In the genomic region with DNA sequence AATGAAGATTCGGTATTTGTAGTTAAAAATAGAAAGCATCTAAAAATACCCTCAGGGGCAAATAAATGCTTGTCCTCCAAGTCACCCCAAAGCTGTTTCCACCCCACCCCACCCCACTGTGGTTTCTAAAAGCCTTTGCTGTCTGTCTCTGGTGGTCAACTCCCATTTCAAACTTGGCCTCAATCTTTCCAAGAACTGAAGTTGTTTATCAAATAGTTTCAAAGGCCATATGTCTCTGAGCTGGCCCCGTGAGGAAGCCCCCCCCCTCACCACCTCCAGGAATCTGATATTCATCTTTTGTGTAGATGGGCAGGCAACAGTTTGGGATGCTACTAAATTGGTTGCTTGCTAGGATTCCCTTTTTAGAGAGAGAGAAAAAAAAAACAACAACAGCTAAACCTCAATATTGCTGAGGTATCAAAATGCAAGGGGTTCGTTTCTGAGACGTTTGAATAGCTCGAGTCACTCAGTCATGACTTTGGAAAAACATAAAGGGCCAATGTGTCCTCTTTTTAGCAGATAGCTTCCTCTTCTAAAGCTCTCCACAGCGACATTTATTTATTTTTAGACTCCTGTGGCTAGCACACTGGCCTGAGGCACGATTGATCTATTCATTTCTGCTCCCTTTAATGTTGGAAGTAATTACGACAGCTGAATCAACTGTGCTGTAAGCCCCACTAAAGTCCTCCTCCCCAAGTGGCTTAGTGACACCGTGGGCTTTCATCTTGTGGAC, we compare ENCODE assay signal across 11 mouse cellular contexts. TPM values are rescaled to one million over a fixed set of nuclear protein-coding genes. Genes with fewer than 3 reads are reported as not detected.
DNase-seq lines count a peak whose midpoint lies in the region; ATAC-seq lines count a peak whose summit lies in the region.
"Had no signal": no experiment of that assay in that cellular context is flagged by ENCODE, and none has a peak within 500 bp of the region (broad histone marks: within the 10 kb centered on the region; RNA-seq: fewer than 3 reads in every experiment).

No protein-coding gene starts in this region.

- peak; percentile 30 for DNase-seq in embryonic facial prominence, embryonic 14.5 days (ENCODE audit: low spot score)
- DNase-seq in embryonic facial prominence, embryonic 10.5 days (ENCODE audit: low spot score), result no peak
- DNase-seq in spleen, postnatal 36 days (ENCODE audit: low spot score in 2 of 2), result peak; percentile 29 to 34
- DNase-seq in spleen, postnatal 10 days (ENCODE audit: low spot score in 2 of 2), result no peak
- DNase-seq in liver, embryonic 13.5 days, result no peak
- peak; percentile 15 for DNase-seq in yolk sac, embryonic 10.5 days (ENCODE audit: low spot score)
- no peak for DNase-seq in layer of hippocampus, postnatal 10 days (ENCODE audit: low spot score in 2 of 2)
- DNase-seq in layer of hippocampus, adult 9-10 months (ENCODE audit: low spot score), result no peak
- DNase-seq: kidney, adult 18-20 months had no signal

- H3K27me3 ChIP-seq in embryonic facial prominence, embryonic 14.5 days (replicated peaks; ENCODE audit: control insufficient read depth, insufficient read depth, low read length), result no peaks in the 10 kb centered on the region
- no peaks in the 10 kb centered on the region for H3K27me3 ChIP-seq in embryonic facial prominence, embryonic 10.5 days (replicated peaks; ENCODE audit: low read depth, poor library complexity, severe bottlenecking)
- H3K27me3 ChIP-seq in liver, embryonic 13.5 days, result no peaks in the 10 kb centered on the region
- H3K27me3 ChIP-seq: neural tube, embryonic 12.5 days had no signal

- no peak overlapping the region for H3K4me3 ChIP-seq in embryonic facial prominence, embryonic 14.5 days (ENCODE audit: low read depth, low read length)
- H3K4me3 ChIP-seq in embryonic facial prominence, embryonic 10.5 days, result no peak overlapping the region
- no peak overlapping the region for H3K4me3 ChIP-seq in liver, embryonic 13.5 days (replicated peaks)
- H3K4me3 ChIP-seq: neural tube, embryonic 12.5 days had no signal

- no peak overlapping the region for H3K4me2 ChIP-seq in embryonic facial prominence, embryonic 14.5 days (ENCODE audit: low read depth, low read length)
- peak overlapping the region; percentile 1; the same call in 1 of the 2 replicates for H3K4me2 ChIP-seq in liver, embryonic 13.5 days
- H3K4me2 ChIP-seq: neural tube, embryonic 12.5 days had no signal

- 0 out of 2 replicates have a peak, but pooled peaks cover 5% of the 10 kb centered on the region for H3K4me1 ChIP-seq in embryonic facial prominence, embryonic 14.5 days (ENCODE audit: control insufficient read depth, insufficient read depth, low read length)
- peaks cover 14% of the 10 kb centered on the region for H3K4me1 ChIP-seq in embryonic facial prominence, embryonic 10.5 days
- peaks cover 27% of the 10 kb centered on the region for H3K4me1 ChIP-seq in liver, embryonic 13.5 days (replicated peaks)
- H3K4me1 ChIP-seq: neural tube, embryonic 12.5 days had no signal

- 26% methylated on average over 9 of the region's 9 CpGs for WGBS in embryonic facial prominence, embryonic 14.5 days
- 33% methylated on average over 9 of the region's 9 CpGs for WGBS in embryonic facial prominence, embryonic 10.5 days
- WGBS in liver, embryonic 13.5 days (ENCODE audit: insufficient replicate concordance), result 11% methylated on average over 9 of the region's 9 CpGs

- no peaks in the 10 kb centered on the region for H3K36me3 ChIP-seq in embryonic facial prominence, embryonic 14.5 days (ENCODE audit: control insufficient read depth, insufficient read depth, low read length)
- H3K36me3 ChIP-seq in embryonic facial prominence, embryonic 10.5 days (replicated peaks), result no peaks in the 10 kb centered on the region
- no peaks in the 10 kb centered on the region for H3K36me3 ChIP-seq in liver, embryonic 13.5 days
- H3K36me3 ChIP-seq: neural tube, embryonic 12.5 days had no signal

- ATAC-seq in embryonic facial prominence, embryonic 14.5 days (ENCODE audit: low read depth), result no peak
- ATAC-seq in liver, embryonic 13.5 days (ENCODE audit: low read depth), result peak; percentile 39; the same call in 1 of the 2 replicates

- H3K9me3 ChIP-seq in embryonic facial prominence, embryonic 14.5 days (ENCODE audit: control insufficient read depth, low read length), result no peaks in the 10 kb centered on the region
- no peaks in the 10 kb centered on the region for H3K9me3 ChIP-seq in embryonic facial prominence, embryonic 10.5 days
- H3K9me3 ChIP-seq in liver, embryonic 13.5 days (replicated peaks), result no peaks in the 10 kb centered on the region
- H3K9me3 ChIP-seq: neural tube, embryonic 12.5 days had no signal

- no peak overlapping the region for H3K9ac ChIP-seq in embryonic facial prominence, embryonic 14.5 days (ENCODE audit: low read depth, low read length)
- no peak overlapping the region for H3K9ac ChIP-seq in liver, embryonic 13.5 days
- H3K9ac ChIP-seq: liver, embryonic 14.5 days; neural tube, embryonic 12.5 days had no signal

- H3K27ac ChIP-seq in embryonic facial prominence, embryonic 14.5 days (replicated peaks; ENCODE audit: low read depth, low read length), result no peak overlapping the region
- H3K27ac ChIP-seq in embryonic facial prominence, embryonic 10.5 days (replicated peaks), result no peak overlapping the region
- no peak overlapping the region for H3K27ac ChIP-seq in liver, embryonic 13.5 days
- H3K27ac ChIP-seq: liver, embryonic 14.5 days; neural tube, embryonic 12.5 days had no signal

RNA-seq across cellular contexts. Expression of a gene that starts 26.9 kb away (rescaled TPM):
- 234 and 242 TPM in 2 replicates for polyA plus RNA-seq in embryonic facial prominence, embryonic 14.5 days (2014; fragmentation: Nextera tagmentation; extraction: Ambion mirVana)
- 367 and 371 TPM in 2 replicates for polyA plus RNA-seq in embryonic facial prominence, embryonic 10.5 days (2016; fragmentation: Nextera tagmentation; extraction: Ambion mirVana)
- polyA plus RNA-seq in liver, embryonic 13.5 days (2015; fragmentation: Nextera tagmentation; extraction: Ambion mirVana), result 163 and 198 TPM in 2 replicates
- total RNA-seq in layer of hippocampus, postnatal 10 days (2021), result 100 to 1,000 TPM; 202 to 209 TPM

RNA-seq across cellular contexts. Expression of a gene that starts 60.0 kb away (rescaled TPM):
- 36.2 and 43.6 TPM in 2 replicates for polyA plus RNA-seq in embryonic facial prominence, embryonic 14.5 days (2014; fragmentation: Nextera tagmentation; extraction: Ambion mirVana)
- 34.0 and 38.4 TPM in 2 replicates for polyA plus RNA-seq in embryonic facial prominence, embryonic 10.5 days (2016; fragmentation: Nextera tagmentation; extraction: Ambion mirVana)
- 4.4 and 5.6 TPM in 2 replicates for polyA plus RNA-seq in liver, embryonic 13.5 days (2015; fragmentation: Nextera tagmentation; extraction: Ambion mirVana)
- 10 to 100 TPM; 23.1 to 23.5 TPM for total RNA-seq in layer of hippocampus, postnatal 10 days (2021)

Comparison
In these comparisons a context has a peak if more than half of its experiments do, and no peak if none do; other contexts are left out.
1. DNase-seq: peak in embryonic facial prominence, embryonic 14.5 days (single experiment), spleen, postnatal 36 days (2 of 2) and yolk sac, embryonic 10.5 days (single experiment); none in embryonic facial prominence, embryonic 10.5 days (single experiment), spleen, postnatal 10 days (0 of 2), liver, embryonic 13.5 days (single experiment), layer of hippocampus, postnatal 10 days (0 of 2) and layer of hippocampus, adult 9-10 months (single experiment).